Mouse (Mus musculus) adrenal gland, adult (tissue): ENCODE measurements around the gene Secisbp2.
A peak's percentile ranks its signal among the peaks of the same experiment; 100 is the strongest.

Source experiments
- DNase-seq, 2 experiments: peaks; one replicate each; pipeline ENCODE4 v3.0.0; 2022 to 2023; ENCODE audit warnings: low spot score in 1 of 2; ENCODE audit not compliant: inconsistent age in 2 of 2

Gene Secisbp2

GRCm38 (mm10) chr13:51729887-51730361, 78.4 kb downstream of the Secisbp2 start:
- DNase-seq, result peak in 1 of 2 experiments; percentile 27

GRCm38 (mm10) chr13:51731474-51731873, 80.0 kb downstream of the Secisbp2 start:
- DNase-seq, result no peak

DNA sequence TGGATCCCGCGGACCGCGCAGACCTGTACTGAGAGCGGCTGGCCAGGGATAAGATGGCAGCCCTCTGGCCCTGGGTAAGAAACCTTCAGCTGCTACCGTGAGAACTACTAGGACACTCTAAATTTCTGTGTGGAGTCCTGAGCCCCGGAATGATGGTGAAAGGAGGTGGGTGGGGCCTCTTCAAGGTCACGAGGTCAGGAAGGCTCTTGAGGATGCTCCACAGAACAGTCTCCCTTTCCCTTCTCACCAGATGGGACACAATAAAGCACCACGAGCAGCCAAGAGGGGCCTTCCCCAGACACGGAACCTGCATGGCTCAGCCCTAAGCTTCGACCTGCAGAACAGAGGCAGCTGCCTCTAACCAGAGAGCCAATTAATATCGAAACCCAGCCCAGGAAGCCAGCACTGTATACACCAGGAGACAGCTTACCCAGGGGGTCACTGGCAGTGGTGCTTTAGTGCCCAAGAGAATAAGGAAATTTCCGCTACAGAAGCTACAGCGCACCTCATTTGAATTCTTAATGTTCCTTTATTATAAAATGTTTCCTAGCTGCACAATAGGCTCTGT, 80.7 kb downstream of the Secisbp2 start:
- no peak for DNase-seq
